Mouse (Mus musculus) common myeloid progenitor, adult 5-6 weeks (primary cell): ENCODE measurements around the gene Ate1. TPM values are rescaled to one million over a fixed set of nuclear protein-coding genes. Genes with fewer than 3 reads are reported as not detected.
A peak's percentile ranks its signal among the peaks of the same experiment; 100 is the strongest.
"Not testable (repeated sequence)": the region's sequence is repeated elsewhere in the genome, so short reads cannot be mapped to it uniquely, and the experiment has no call there.

Experiments
- ATAC-seq: replicated peaks from 2 replicates; pipeline ENCODE4 v1.8.0; 2016; ENCODE audit warnings: low read depth, mild to moderate bottlenecking, moderate TSS enrichment, inconsistent platforms; ENCODE audit not compliant: poor library complexity, severe bottlenecking
- total RNA-seq: library from RNA; stranded (forward); fragments of 200-1000, 187-1606 nt; gene quantifications from 2 replicates; pipeline ENCODE4 v1.2.3, GENCODE M21; 2017

The Ate1 gene
- total RNA-seq: 70.1 and 77.5 TPM in 2 replicates

GRCm38 (mm10) chr7:130520049-130520425 is at the start of gene Ate1:
TSS of gene Ate1 (minus strand) at chr7:130520369.
- ATAC-seq: no peak

- no peak for ATAC-seq
Measured at GRCm38 (mm10) chr7:130568783-130569436, 48.7 kb upstream of the Ate1 start.

DNA sequence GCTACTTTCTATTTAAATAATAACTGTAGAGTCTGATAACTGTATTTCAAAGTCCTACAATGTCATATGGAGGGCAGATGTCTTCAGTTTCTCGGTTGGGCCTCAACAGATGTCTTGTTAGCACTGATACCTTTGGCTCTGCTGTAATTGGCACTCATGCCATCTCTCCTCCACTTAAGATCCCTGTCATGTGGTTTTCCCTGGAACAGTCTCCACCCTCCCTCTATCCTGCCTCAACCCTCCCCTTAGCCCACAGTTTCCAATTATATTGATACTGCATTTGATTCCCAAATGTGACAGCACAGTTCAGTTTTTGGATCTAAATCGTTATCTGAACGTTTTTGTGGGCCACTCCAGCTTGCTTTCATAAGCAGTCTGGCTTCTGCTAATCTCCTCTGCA is 44.4 kb upstream of the Ate1 start:
- no peak for ATAC-seq

DNA sequence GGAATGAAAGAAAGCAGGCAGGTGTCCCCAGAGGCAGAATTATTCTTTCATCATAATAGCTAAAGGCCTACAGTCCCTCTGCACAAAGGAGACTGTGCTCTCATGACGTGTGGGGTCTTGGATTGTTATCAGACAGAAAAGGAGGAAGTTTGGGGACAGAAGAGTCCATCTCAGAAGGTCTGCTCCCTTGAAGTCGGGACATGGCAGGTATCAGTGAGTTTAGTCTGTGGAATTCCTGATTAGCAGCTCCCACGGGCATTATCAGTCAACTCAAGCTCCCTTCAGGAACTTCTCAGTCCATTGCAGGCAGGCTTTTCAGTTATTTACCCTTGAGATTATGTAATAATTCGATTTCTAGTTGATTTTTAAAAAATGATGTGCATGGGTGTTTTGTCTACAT is 43.7 kb upstream of the Ate1 start:
- no peak for ATAC-seq

- no peak for ATAC-seq
Measured at GRCm38 (mm10) chr7:130563276-130563675, 43.1 kb upstream of the Ate1 start.

DNA sequence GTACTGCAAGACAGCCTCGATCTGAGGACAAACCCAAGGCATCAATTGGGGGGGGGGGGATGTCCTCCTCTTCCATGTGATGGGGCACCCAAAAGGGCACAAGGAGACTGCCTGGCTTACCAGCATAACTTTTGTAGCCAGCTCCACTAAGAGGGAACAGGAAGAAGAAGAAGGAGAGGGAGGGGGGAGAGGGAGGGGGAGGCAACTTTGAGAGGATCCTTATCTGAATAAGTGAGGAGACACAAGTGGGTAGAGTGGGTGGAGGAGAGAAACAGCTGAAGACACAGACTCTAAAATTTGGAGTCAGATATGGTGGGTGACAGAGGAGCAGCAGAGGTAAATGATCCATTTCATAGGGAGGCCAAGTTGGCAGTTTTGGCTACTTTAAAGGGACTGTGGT is 40.8 kb upstream of the Ate1 start:
- peak; percentile 65 for ATAC-seq

- no peak for ATAC-seq
Measured at GRCm38 (mm10) chr7:130558592-130558991, 38.4 kb upstream of the Ate1 start.

GRCm38 (mm10) chr7:130555597-130555996 is 35.4 kb upstream of the Ate1 start:
- ATAC-seq: no peak

GRCm38 (mm10) chr7:130553321-130553720 is 33.2 kb upstream of the Ate1 start:
- ATAC-seq: no peak

DNA sequence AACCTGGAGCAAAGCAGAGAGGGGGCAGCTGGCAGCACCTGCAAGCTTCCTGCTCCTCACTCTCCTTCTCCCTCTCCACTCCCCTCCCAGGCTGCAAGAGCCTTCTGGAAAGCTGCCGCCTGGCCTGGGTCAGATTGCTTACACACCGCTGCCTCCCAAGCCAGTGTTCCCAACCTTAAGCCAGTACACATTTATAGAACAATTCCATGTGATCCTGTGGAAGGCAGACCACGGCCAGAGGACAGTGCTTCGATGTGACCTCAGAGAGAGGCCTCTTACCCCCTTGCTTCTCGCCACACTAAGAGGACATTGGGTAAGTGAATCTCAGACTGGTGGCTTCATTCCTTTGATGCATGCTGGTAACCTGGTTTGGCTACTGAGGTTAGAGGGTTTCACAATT is 32.6 kb upstream of the Ate1 start:
- no peak for ATAC-seq

DNA sequence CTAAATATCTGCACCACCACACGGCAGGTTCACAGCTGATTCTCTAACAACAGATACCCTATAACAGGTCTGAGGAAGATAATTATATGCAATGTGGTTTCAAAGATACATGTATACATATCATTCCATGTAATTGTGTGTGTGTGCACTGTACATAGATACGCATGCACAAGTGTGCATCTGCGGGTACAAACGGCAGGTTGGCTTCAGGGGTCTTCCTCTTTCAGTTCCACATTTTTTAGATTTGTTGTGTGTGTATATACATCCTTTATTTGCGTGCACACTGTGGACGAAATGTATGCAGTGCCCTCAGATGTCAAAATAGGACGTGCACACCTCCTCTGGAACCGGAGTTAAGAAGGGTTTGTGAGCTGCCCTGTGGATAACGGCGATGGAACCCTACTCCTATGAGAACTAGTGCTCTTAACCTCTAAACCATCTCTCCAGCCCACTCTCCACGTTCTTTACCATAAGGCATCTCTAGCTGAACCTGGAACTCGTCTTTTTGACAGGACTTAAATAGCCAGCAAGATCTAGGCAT is 27.5 kb upstream of the Ate1 start:
- peak; percentile 60 for ATAC-seq

DNA sequence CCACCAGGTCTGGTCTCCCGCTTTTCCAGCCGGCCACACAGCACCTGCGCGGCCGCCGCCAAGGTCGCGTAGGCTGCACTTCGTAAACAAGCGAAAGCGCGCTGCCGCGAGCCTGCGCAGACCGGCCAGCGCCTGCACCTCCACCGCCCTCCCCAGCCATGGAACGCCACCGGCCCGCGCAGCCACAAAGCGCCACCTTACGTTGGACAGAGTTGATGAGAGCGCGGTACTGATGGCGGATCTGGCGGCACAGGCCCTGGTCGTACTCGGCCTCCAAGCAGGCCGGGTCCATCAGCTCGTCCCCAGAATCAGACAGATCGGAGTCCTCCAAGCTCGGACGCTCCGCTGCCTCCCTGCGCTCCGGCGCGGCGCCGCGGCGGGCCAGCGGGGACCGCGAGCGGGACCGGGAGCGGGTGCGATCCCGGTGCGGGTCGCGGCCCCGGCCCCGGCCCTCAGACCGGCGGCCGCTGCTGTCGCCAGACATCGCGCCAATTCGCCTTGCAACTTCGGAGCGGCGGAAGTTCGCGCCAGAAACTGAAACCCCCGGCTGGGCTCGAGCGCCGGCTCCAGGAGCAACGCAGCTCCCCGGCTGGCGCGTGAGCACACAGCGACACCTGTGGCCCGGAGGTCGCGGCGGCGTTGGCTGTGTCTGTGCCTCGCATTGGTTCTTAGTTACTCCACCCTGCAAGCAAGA is 26.8 kb upstream of the Ate1 start:
- peak; percentile 94 for ATAC-seq

DNA sequence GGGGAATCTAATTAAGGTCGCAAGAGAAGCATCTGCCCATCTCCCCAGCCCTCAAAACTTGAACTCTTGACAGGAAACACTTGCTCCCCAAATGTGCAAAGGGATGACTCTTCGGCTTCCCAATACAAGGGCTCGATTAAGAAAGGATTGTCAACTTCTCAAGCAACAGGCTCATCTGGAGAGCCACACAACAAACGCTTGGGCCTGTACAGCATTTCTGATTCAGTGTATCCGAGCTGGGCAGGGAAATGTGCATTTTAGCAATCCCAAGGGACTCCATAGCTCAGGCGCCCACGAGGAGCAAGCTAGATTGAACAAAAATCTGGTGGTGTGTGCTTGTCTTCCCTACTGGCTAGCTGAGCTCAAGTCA is 26.2 kb upstream of the Ate1 start:
- no peak for ATAC-seq

DNA sequence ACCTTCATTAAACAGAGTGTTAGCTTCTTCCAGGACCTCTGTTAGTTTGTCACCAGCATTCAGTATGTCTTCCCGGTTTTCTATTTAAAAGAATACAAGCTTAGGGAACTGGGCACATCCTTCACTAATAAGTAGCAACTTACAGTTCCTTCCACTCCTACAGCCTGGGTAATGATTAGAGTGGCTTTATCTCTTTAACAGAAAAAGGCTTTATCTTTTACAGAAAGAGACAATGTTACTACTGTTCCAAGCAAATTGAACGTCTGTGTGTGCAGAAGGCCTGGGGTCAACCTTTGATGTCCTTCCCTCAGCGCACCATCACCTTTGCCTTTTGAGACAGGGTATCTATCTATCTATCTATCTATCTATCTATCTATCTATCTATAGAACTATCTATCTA is 25.7 kb upstream of the Ate1 start:
- no peak for ATAC-seq

DNA sequence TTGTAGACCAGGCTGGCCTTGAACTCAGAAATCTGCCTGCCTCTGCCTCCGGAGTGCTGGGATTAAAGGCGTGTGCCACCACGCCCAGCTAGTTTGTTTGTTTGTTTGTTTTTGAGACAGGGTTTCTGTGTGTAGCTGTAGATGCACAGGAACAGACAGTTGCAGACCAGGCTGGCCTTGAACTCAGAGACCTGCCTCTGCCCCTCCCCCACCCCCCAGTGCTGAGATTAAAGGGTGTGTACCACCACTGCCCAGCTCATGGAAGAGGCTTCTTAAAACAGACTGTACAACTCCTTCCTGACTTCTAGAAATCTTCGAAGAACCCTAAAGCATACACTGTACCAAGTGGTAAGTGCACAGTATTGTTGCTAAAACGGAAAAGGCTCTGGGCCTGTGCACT is 25.2 kb upstream of the Ate1 start:
- ATAC-seq: no peak

GRCm38 (mm10) chr7:130543181-130543580 is 23.0 kb upstream of the Ate1 start:
- no peak for ATAC-seq

DNA sequence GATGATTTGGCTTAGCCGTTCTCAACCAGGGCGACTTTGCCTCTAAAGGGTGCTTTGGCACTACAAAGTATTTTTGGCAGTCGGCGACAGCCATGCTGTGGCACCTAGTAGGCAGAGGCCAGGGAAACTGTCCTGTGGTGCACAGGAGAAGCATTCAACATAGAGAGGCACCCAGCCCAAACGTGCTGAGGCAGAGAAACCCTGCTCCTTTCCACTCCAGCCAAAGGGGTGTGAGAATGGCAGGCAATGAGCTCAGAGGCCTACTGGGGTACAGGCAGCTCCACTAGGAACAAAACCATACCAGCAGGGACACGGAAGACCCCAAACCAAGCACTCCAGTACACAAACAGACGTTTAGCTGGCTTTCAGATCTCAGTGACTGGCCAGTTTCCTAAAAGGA is 20.0 kb upstream of the Ate1 start:
- no peak for ATAC-seq

DNA sequence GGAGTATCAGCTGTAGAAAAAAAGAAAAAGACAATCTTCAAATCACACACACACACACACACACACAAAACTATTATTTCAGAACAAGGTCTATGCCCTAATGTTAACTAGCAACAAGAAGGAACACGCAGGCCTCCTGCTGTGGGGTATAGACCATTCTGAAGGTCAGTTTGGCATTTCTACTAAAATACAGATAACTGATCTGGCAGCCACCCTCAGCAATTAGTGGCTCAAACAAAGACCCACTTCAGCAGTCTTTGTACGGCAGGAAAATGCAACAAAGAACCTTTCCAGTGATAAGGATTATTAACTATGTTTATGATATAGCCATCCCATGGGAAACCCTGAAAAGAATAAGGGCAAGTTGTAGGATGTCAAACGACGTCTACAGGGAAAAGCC is 16.9 kb upstream of the Ate1 start:
- ATAC-seq: no peak

- ATAC-seq: no peak
Measured at GRCm38 (mm10) chr7:130535174-130535573, 15.0 kb upstream of the Ate1 start.

DNA sequence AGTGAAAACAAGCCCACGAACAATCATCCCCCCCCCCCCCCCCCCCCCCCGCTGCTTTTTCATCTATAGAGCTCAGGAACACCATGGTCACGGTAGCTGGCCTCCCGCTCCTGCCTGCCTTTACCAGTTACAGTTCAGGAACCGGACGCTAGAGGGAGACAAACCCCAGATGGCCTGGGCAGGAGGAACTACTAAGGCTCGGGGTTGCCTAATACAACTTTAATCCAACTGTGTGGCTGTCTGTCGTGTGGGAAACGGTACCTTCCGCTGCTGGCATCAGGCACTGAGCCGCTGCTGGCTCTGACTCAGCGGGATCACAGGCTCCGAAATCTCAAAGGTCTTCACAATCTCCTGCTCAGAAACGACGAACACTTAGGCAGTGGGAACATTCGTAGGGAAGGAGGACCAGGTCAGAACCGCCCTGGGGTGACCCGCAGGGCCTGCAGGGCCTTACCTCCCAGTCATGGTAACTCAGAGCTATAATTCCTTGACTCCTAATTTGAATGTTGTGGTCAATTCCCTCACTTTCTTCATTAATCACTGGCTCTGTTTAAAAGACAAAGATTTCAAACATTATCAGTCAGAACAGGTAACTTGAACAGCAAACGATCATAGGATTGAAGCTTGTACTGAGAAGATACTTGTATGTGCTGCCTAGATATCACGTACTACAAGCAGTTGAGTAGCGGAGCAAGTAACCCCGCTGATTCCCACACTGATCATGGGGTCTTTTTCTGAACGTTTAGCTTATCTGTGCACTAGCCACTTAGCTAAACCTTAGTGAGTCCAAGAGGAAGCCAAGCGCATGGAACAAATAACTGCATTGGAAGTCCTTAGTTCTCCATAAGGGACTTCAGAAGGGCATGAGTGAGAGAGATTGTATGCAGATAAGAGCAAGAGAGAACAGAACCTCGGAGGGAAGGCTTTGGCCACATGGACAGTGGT is 13.4 kb upstream of the Ate1 start:
- peak; percentile 99 for ATAC-seq

DNA sequence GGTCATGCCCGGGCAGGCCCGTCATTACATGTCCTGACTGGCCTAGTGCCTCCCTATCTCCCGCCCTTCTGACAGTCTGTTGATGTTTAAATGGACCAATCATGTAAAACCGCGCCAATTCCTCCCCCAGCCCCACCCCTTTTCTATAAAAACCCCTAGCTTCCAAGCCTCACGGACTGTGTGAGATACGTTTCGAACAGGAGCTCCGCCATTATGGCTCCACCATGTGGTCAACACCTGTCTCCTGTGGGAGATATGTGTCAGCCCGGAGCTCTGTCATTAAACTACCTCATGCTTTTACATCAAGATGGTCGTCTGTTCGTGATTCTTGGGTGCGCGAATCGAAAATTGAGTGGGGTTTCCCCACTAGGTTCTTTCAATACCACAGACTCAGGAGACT is 11.0 kb upstream of the Ate1 start:
- not testable (repeated sequence) for ATAC-seq
